Mouse (Mus musculus) left cerebral cortex, postnatal 14 days (tissue): Measurements from ENCODE around the gene Plxnd1. TPM values are rescaled to one million over a fixed set of nuclear protein-coding genes. Genes with fewer than 3 reads are reported as not detected.

Experiments
- DNase-seq, 2 experiments: peaks; one replicate each; pipeline ENCODE4 v3.0.0; 2021 to 2022; ENCODE audit warnings: low spot score in 2 of 2, mixed read lengths in 1 of 2
- intact Hi-C: fragments of 180-260 bp; cut with DNase I; formaldehyde crosslinking; loops from one replicate; pipeline ENCODE4 v1.15.1; 2025
- total RNA-seq, 2 experiments: library from RNA; stranded (reverse); gene quantifications; 2 replicates each; pipeline ENCODE4 v1.2.3; 2021

The Plxnd1 gene
- total RNA-seq, 2 experiments from 2014 or later, result 156 to 174 TPM

DNA sequence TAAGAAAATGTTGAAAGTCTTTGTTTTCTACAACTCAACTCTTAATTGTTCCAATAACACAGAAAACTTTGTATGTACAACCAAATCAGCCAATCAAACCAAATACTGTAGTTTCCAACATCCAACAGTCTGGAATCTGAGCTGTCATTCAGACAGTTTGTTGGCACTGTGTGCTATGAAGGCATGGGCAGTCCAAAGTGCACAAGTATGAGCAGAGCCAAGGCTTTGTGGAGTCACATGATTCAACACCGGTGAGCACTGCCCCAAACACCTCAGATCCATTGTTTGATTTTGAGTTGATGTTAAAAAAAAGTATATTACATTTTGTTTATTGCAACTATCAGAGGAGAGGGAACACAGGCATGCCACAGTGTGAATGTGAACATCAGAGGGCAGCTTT is 54.2 kb downstream of the Plxnd1 start:
- no peak for DNase-seq
- intact Hi-C loops, result no loop called here

DNA sequence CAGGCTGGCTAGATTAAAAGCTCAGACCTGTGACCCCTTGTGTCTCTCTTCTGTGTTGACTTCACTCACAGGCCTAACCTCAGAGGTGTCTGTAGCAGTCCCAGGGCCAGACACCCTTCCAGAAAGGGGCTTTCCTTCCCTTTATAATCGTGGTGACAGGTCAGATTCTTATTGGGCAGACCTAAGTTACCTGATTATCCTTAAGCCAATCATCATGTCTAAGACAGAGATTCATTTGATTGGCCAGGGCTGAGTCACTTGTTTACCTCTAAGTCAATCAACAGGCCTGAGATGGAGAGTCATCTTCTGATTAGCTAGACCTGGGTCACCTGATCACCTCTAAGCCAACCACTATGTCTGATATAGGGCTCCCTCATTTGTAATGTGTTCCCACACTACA is 56.0 kb downstream of the Plxnd1 start:
- no peak for DNase-seq
- intact Hi-C loops, result no loop called here

DNA sequence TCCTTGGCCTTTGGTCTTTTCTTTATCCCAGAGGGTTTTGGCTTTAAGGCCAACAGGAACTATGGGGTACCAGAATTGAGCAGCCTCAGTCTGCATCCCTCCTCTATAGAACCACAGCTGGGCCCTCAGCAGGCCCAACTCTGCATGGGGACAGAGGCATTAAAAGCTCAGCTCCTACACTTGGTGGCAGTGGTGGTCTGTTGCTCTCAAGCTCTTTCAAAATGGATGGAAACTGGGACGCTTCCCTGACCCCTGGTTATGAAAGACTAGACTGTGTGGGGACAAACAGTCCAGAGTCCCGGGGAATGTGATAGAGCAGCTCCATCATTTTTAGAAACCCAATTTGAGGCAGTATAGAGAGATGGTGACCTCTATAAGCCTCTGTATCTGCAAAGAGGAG is 56.8 kb downstream of the Plxnd1 start:
- no peak for DNase-seq
- intact Hi-C loops, result no loop called here

DNA sequence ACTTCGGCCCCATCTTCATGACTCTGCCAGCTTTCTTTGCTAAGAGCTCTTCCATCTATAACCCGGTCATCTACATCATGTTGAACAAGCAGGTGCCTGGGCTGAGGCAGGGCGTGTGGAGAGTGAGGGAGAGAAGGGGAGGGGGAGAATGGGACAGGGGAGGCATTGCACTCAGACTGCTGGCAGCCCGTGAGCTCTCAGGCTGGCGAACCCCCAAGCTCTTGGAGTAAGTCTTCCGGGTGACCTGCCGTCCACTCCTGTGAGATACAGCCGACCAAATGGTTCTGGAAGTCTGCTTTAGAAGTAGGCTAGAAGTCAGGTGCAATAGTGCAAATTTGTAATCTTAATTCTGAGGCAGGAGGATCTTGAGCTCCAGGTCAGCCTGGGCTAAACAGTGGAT is 59.3 kb downstream of the Plxnd1 start:
- DNase-seq, result no peak
- intact Hi-C loops, result no loop called here

DNA sequence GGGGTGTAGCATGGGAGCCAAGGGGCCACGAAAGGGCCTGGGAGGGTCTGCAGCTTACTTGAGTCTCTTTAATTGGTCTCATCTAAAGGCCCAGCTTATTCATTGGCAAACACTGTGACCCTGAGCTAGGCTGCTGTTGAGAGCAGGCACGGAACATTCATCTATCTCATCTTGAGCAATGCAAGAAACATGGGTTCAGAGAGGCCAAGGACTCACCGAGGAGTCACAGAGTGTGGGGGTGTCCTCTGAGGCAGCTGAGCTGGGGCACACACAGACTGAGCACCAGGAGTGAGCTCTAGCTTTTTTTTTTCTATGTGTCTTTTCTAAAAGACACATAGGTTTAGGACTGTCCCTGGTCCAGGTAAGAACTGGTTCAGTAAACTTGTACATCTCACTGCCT is 62.4 kb downstream of the Plxnd1 start:
- intact Hi-C loops, result no loop called here
- DNase-seq, result no peak

DNA sequence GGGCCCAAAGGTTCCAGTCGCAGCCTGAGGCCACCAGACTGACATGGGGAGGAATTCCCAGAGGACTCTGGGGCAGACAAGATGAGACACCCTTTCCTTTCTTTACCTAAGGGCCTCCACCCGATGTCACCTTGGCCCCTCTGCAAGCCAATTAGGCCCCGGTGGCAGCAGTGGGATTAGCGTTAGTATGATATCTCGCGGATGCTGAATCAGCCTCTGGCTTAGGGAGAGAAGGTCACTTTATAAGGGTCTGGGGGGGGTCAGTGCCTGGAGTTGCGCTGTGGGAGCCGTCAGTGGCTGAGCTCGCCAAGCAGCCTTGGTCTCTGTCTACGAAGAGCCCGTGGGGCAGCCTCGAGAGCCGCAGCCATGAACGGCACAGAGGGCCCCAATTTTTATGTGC is 63.2 kb downstream of the Plxnd1 start, which contains the start of gene Rho:
Rho (plus strand) TSS at position 110 of the 400 bp plus-strand sequence.
- intact Hi-C loops, result no loop called here
- DNase-seq, result no peak

DNA sequence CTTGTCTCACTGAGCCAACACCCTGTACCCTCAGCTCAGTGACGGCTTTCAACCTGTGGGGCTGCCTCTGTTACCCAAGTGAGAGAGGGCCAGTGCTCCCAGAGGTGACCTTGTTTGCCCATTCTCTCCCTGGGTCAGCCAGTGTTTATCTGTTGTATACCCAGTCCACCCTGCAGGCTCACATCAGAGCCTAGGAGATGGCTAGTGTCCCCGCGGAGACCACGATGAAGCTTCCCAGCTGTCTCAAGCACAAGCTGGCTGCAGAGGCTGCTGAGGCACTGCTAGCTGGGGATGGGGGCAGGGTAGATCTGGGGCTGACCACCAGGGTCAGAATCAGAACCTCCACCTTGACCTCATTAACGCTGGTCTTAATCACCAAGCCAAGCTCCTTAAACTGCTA is 64.8 kb downstream of the Plxnd1 start:
- intact Hi-C loops, result no loop called here
- no peak for DNase-seq

DNA sequence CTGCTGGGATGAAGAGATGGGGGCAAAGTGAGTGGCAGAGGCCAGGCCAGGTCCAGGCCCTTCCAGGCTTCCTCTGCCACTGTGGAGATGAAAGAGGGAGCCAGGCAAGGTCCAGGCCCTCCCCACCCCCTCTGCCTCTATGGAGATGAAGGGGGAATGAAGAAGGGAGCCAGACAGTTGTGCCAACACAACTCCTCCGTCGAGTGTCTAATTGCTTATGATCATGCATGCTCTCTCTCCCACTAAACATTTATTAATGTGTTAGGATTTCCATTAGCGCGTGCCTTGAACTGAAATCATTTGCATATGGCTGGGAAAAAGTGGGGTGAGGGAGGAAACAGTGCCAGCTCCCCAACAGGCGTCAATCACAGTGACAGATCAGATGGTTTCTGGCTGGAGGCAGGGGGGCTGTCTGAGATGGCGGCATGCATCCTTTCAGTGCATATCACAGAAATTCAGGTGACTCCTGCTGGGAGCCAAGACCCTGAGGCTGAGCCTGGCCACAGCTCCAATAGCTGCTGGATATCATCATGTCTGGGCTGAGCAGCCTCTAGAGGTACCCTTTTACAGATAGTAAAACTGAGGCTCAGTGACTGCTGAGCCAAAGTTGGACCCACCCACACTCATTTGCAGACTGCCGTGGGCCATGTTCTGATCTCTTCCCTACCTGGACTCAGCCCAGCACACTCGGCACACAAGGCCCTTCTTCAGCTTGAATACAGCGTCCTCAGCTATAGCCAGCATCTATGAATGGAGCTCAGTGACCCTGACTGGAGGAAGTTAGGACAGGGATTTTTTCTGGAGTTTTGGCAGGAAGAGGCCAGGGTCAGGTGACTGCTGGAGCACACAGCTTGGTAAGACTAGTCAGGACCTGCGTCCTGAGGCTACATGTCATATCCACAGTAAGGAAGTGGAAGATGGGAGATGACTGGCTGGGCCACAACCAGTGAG is 67.2 kb downstream of the Plxnd1 start:
- DNase-seq, result no peak
- intact Hi-C loops, result no loop called here

DNA sequence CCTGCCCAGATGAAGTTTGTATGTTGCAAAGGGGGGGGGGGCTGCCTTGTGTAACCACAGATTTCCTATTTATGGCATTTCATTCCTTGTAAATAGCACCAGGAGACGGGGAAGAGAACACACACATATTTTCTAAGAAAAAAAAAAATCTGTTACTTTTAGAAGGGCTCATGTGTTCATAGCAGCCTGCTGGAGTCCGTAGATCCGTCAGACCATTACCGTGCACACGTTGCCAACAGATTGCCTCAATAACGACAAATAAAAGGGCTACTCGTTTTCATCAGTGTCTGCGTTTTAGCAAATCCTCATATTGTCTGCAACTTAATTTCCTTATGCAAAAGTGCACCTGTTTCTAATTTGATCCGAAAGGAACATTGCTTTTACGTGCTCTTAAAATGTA is 68.4 kb downstream of the Plxnd1 start:
- intact Hi-C loops, result no loop called here
- no peak for DNase-seq

DNA sequence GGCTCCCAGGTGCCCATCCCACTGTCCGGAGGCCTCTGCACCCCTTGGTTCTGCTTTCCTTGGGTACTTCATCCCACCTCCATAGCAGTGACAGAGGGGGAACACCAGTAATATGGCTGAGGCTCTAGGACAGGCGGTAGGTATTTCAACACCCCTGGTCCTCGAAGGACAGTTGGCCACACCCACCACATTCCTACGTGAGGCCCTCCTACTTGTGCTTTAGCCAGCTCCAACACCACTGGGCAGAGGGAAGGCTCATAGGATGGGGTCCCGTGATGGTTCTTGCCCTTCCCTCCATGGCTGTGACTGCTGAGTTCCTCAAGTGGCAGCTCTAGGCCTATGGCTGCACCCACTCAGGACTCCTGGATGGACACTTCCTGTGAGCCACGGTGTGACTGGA is 70.0 kb downstream of the Plxnd1 start:
- no peak for DNase-seq
- intact Hi-C loops, result no loop called here

DNA sequence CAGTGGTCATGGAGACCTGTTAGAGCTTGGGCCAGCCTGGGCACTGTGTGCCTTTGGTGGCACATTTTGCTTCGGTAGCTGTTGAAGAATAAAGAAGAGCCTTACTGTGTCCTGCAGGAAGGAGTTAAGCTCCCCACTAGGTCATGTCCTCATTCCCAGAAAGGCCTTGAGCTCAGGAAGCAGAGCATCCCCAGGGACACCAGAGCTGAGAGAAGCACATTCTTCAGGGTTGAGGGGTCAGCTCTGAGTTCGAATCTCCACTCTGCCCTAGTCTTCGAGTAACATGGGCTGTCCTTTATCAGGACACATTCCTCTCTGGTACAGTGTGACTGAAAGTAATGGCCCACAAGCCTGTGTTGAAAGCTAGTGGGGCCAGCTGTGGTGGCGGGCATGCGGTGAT is 74.9 kb downstream of the Plxnd1 start:
- intact Hi-C loops, result no loop called here

DNA sequence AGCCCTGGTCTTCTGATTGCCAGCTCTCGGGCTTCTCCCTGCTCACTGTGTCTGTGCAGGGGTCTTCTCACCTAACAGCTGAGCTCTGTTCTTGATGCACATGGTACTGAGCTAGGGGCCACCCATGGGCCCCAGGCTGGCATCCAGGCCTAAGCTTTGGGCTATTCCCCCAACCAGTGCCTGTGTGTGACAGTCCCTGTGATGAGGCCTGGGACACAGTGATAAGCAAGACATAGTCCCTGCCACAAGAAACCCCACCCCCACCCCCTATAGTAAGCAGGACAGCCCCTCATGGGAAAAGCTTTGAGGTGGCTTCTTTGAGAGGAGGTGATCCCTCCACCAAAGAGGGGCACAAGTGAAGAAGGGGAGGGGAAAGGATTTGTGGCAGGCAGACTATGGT is 76.2 kb downstream of the Plxnd1 start:
- intact Hi-C loops, result no loop called here
- DNase-seq, result no peak

More for the DNA sequence above, 74.9 kb downstream of the Plxnd1 start:
- DNase-seq, result no peak

DNA sequence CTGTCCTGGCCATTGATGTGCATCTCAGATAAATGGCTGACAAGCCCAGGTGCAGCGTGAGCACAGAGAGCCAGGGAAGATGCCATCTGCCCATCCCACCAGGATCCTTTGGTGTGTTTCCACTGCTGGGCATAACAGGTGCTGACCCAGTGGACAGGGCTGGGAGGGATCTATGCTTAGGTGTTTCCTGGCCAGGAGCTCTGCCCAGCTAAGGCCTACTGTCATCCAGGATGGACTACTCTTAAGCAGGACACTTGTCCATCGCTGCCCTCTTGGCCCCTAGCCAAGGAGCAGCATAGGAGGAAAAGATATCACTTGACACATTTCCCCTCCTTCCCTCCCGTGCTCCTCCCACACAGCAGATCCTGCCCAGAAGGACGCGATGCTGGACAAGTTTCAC is 78.2 kb downstream of the Plxnd1 start:
- no peak for DNase-seq
- intact Hi-C loops, result no loop called here

DNA sequence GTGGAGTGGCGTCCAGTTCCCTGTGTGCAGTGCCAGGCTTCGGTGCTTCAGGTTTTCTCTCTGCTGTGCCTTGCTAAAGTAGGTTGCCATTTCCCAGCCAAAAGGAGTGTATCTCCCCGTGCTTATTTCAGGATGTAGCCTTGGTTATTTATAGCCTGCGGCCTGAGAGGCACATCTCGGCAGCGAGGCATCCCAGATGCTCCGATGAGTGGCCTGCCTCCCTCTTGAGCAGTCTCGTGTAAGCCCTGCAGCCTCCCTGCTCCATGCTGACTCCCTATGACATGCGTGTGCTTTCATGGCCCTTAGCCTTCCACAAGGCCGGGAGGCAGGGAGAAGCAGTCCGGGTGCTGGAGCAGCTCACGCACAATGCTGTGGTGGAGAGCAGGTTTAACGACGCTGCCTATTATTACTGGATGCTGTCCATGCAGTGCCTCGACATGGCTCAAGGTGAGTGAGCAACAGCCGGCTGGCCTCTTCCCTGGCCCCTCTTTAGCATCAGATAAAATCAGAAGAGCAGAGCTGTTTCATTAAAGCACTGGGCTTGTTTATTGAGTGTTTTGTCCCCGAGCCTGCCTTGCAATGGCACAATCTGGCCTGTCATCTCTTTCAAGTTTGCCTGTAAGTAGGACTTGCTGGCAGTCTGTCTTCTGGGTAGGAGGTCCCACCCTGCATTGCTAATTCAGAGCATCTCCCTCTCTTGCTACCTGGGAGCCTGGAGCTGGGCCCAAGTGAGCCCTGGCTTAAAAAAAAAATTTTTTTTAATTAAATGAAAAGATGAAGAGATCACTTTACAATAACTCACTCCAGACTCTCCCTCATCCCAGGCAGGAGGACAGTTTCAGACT is 79.0 kb downstream of the Plxnd1 start:
- peak; percentile 65 to 84 for DNase-seq
- intact Hi-C loops, result no loop called here

DNA sequence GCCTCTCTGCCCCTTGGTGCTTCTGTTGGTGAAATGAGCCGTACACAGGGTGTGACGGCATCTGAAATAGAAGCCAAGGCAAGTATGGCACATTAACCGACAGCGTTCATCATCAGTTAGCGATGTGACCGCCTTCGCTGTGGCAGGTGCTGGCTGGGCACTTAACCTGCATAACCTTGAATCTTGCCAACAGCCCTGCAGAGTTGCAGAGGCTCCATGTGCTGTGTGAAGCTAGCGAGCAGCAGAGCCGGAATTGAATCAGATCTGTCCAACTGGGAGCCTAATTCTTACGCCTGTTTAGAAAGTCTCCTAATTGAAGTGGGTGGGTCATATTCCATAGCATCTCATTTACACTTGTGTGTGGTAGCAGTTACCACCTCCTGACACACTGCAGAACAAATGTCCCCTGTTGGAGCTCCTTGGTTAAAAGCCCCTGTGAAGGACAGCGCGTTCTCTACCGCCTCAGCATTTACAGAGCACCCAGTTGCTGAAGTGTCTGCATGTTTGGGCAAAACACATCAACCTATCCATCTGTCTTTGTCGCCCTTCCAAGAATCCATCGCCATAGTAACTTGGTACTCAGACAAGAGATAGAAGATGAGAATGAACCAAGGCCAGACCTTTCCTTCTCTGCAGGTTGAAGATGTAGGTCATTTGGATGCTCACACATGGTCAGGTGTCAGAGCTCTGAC is 80.1 kb downstream of the Plxnd1 start:
- DNase-seq, result peak; percentile 61 to 85
- intact Hi-C loops, result no loop called here

DNA sequence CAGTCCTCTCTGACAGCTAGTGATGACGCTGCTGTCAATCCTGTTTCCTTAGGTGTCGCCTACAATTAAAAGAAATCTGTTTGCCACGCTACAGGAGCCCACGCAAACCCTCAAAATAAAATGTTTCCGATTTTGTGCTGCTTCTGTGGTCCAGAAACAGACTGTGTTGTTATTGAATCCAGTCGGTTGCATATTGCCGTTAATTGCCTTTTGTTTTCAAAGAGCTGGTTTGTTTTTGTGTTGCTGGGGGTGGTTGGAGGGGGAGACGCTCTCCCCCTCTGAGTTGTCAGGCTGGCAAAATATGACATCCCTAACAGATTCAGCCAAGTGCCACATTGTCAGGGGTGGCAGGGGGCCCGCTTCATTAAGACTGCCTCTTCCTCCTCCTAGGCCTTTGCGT is 81.3 kb downstream of the Plxnd1 start:
- peak in 1 of 2 experiments; percentile 65 for DNase-seq
- intact Hi-C loops, result no loop called here

DNA sequence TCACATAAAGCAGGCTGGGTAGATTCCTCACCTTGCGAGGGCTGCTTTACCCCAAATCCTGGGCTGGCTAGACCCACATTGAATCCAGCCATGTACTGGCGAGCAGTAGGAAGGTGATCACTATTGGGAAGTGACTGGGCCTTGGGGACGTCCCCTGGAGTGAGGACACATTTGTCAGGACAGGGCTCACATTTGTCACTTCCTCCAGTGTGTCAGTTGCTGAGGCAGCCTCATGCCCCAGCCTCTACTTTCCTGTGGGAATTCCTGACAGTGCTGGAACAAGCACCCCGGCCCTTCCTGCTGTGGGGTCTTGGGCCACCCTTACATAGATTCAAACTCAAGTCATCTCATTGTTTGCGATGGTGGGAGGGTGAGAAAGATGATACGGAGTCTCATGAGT is 83.0 kb downstream of the Plxnd1 start:
- DNase-seq, result no peak
- intact Hi-C loops, result no loop called here

DNA sequence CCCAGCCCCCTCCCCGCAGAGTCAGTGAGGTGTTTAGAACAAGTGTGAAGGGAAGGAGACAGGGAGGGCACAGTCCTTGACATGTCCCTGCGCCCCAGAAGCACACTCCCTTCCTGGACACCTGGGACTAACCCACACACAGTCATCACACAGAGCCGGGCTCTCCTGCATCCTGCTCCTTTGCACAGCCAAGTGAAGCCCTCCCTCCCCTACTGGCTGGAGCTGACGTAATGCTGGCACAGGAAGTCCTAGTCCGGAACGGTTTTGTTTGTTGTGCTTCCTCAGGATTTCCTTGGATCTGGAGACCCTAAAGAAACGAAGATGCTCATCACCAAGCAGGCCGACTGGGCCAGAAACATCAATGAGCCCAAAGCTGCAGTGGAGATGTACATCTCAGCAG is 84.9 kb downstream of the Plxnd1 start:
- intact Hi-C loops, result no loop called here
- no peak for DNase-seq

DNA sequence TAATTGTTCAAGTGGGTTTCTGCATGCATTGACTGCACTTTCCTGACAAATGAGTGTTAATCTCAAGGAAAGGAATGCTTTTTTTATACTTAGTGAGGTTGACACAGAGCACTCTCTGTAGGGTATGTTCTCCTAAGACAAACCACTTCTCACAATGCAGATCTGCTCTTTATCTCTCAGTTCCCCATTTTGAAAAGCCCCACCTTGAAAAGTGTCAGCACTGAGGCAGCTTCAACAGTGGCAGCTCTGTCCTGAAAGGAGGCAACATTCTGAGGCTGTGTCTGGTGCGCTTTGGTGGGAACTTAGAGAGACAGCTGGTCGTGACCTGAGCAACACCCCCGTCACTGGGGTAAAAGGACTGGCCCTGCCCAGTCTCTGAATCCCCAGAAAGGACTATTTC is 85.8 kb downstream of the Plxnd1 start:
- DNase-seq, result no peak
- intact Hi-C loops, result no loop called here

DNA sequence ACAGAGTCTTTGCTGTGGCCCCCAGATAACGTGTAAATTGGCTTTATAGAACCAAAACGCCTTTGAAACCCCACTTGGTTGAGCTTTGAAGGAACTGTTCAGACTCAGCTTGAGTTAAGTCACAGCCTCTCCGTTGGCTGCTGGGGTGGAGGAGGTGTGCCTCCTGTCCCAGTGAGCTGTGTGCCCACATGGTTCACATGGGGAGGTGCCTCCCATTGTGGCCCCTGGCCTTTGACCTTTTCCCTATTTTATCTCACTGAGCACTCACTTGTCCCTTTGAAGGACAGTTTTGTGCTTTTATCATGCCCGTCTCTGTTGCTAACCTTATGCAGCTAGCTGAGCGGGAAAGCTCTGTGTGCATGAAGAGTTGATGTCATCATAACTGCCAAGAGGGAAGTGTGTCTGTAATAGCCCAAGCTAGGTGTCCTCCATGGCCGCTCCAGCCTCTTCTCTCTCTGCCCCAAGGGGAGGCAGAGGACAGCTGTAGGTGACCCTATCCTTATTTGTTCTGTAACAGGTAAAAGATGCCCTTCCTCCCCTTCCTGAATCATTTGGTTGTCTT is 86.3 kb downstream of the Plxnd1 start:
- DNase-seq, result no peak
- intact Hi-C loops, result no loop called here
